Mouse (Mus musculus): ENCODE measurements around the gene Ctnnal1. TPM values are rescaled to one million over a fixed set of nuclear protein-coding genes. Genes with fewer than 3 reads are reported as not detected.
"Not testable (repeated sequence)": the region's sequence is repeated elsewhere in the genome, so short reads cannot be mapped to it uniquely, and the experiment has no call there.

Ctnnal1 gene
- polyA plus RNA-seq, 1 experiment from 2014 or later, result 31.7 TPM

- peaks cover 70% of the 10 kb centered on the region for H3K36me3 ChIP-seq
- H3K27ac ChIP-seq, result no peak overlapping the region
- 90% methylated on average over 6 of the region's 6 CpGs for WGBS
- H3K4me2 ChIP-seq (replicated peaks), result no peak overlapping the region
- H3K4me3 ChIP-seq, result no peak overlapping the region
- no peaks in the 10 kb centered on the region for H3K9me3 ChIP-seq
- no peak for ATAC-seq (ENCODE audit: low FRiP score, low read depth)
- H3K9ac ChIP-seq, result no peak overlapping the region
- H3K27me3 ChIP-seq, result no peaks in the 10 kb centered on the region
- H3K4me1 ChIP-seq, result no peaks in the 10 kb centered on the region
Measured at GRCm38 (mm10) chr4:56892501-56893115, 27.6 kb upstream of the Ctnnal1 start.

- Histone ChIP-seq H3K9me3 (no peaks in the 10 kb centered on the region), H3K36me3 (peaks cover 67% of the 10 kb centered on the region), H3K4me2 (replicated peaks) (no peak overlapping the region), H3K27ac (no peak overlapping the region), H3K4me1 (no peaks in the 10 kb centered on the region), H3K27me3 (no peaks in the 10 kb centered on the region), H3K4me3 (no peak overlapping the region), H3K9ac (no peak overlapping the region)
- ATAC-seq (ENCODE audit: low FRiP score, low read depth), result no peak
- 76% methylated on average over 5 of the region's 5 CpGs for WGBS
Measured at GRCm38 (mm10) chr4:56888483-56888882, 23.5 kb upstream of the Ctnnal1 start.

GRCm38 (mm10) chr4:56886286-56886979, 21.4 kb upstream of the Ctnnal1 start:
- H3K4me1 ChIP-seq, result no peaks in the 10 kb centered on the region
- H3K9ac ChIP-seq, result no peak overlapping the region
- peaks cover 75% of the 10 kb centered on the region for H3K36me3 ChIP-seq
- no peak for ATAC-seq (ENCODE audit: low FRiP score, low read depth)
- H3K27ac ChIP-seq, result no peak overlapping the region
- WGBS, result 87% methylated on average over 6 of the region's 6 CpGs
- H3K4me2 ChIP-seq (replicated peaks), result no peak overlapping the region
- H3K27me3 ChIP-seq, result no peaks in the 10 kb centered on the region
- no peaks in the 10 kb centered on the region for H3K9me3 ChIP-seq
- H3K4me3 ChIP-seq, result no peak overlapping the region

- no peak overlapping the region for H3K9ac ChIP-seq
- H3K27ac ChIP-seq, result no peak overlapping the region
- no peaks in the 10 kb centered on the region for H3K27me3 ChIP-seq
- H3K36me3 ChIP-seq, result peaks cover 58% of the 10 kb centered on the region
- WGBS, result 89% methylated on average over 11 of the region's 11 CpGs
- H3K4me2 ChIP-seq (replicated peaks), result no peak overlapping the region
- no peaks in the 10 kb centered on the region for H3K4me1 ChIP-seq
- H3K9me3 ChIP-seq, result no peaks in the 10 kb centered on the region
- no peak overlapping the region for H3K4me3 ChIP-seq
- ATAC-seq (ENCODE audit: low FRiP score, low read depth), result no peak
Measured at GRCm38 (mm10) chr4:56880036-56880703, 15.2 kb upstream of the Ctnnal1 start.

- H3K36me3 ChIP-seq, result peaks cover 54% of the 10 kb centered on the region
- H3K4me1 ChIP-seq, result no peaks in the 10 kb centered on the region
- WGBS, result 85% methylated on average over 7 of the region's 7 CpGs
- no peaks in the 10 kb centered on the region for H3K27me3 ChIP-seq
- peak; percentile 57; the same call in 1 of the 2 replicates for ATAC-seq (ENCODE audit: low FRiP score, low read depth)
- H3K4me3 ChIP-seq, result no peak overlapping the region
- H3K9ac ChIP-seq, result no peak overlapping the region
- no peak overlapping the region for H3K4me2 ChIP-seq (replicated peaks)
- no peak overlapping the region for H3K27ac ChIP-seq
- H3K9me3 ChIP-seq, result no peaks in the 10 kb centered on the region
Measured at GRCm38 (mm10) chr4:56878971-56879370, 14.0 kb upstream of the Ctnnal1 start.

- H3K36me3 ChIP-seq, result peaks cover 32% of the 10 kb centered on the region
- H3K27ac ChIP-seq; H3K4me1 ChIP-seq; H3K9ac ChIP-seq; H3K27me3 ChIP-seq; H3K4me2 ChIP-seq (replicated peaks); ATAC-seq (ENCODE audit: low FRiP score, low read depth); H3K9me3 ChIP-seq; H3K4me3 ChIP-seq: not testable (repeated sequence)
- 96% methylated on average over 11 of the region's 11 CpGs for WGBS
Measured at GRCm38 (mm10) chr4:56870541-56870940, 5.6 kb upstream of the Ctnnal1 start.

GRCm38 (mm10) chr4:56867761-56868160, 2.8 kb upstream of the Ctnnal1 start:
- H3K9ac ChIP-seq, result no peak overlapping the region
- ATAC-seq (ENCODE audit: low FRiP score, low read depth), result no peak
- no peak overlapping the region for H3K4me3 ChIP-seq
- H3K36me3 ChIP-seq, result peaks cover 16% of the 10 kb centered on the region
- no peaks in the 10 kb centered on the region for H3K9me3 ChIP-seq
- peaks cover 12% of the 10 kb centered on the region for H3K4me1 ChIP-seq
- H3K27me3 ChIP-seq, result no peaks in the 10 kb centered on the region
- WGBS, result 74% methylated on average over 5 of the region's 5 CpGs
- H3K4me2 ChIP-seq (replicated peaks), result no peak overlapping the region
- H3K27ac ChIP-seq, result no peak overlapping the region

- no peak for ATAC-seq (ENCODE audit: low FRiP score, low read depth)
- Histone ChIP-seq H3K27ac (peak overlapping the region; percentile 33; the same call in 1 of the 2 replicates), H3K4me1 (peaks cover 12% of the 10 kb centered on the region), H3K4me3 (no peak overlapping the region), H3K9ac (no peak overlapping the region), H3K36me3 (peaks cover 1% of the 10 kb centered on the region; the same call in 1 of the 2 replicates), H3K9me3 (no peaks in the 10 kb centered on the region), H3K27me3 (no peaks in the 10 kb centered on the region), H3K4me2 (replicated peaks) (no peak overlapping the region)
- WGBS, result 56% methylated on average over 4 of the region's 4 CpGs
Measured at GRCm38 (mm10) chr4:56865971-56866370, 983 bp upstream of the Ctnnal1 start.

- whole genome bisulfite sequencing, result 0% methylated on average over 46 of the region's 49 CpGs
- Histone ChIP-seq H3K4me1 (peaks cover 12% of the 10 kb centered on the region), H3K9ac (peak overlapping the region; percentile 85), H3K27me3 (no peaks in the 10 kb centered on the region), H3K9me3 (no peaks in the 10 kb centered on the region), H3K27ac (peak overlapping the region; percentile 87), H3K4me2 (replicated peaks) (peak overlapping the region; percentile 74), H3K4me3 (peak overlapping the region; percentile 64), H3K36me3 (no peaks in the 10 kb centered on the region)
- peak; percentile 69 for ATAC-seq (ENCODE audit: low FRiP score, low read depth)
Measured at GRCm38 (mm10) chr4:56864417-56865001, 479 bp downstream of the Ctnnal1 start.

- no peaks in the 10 kb centered on the region for H3K36me3 ChIP-seq
- peak overlapping the region; percentile 74 for H3K4me2 ChIP-seq (replicated peaks)
- peaks cover 12% of the 10 kb centered on the region for H3K4me1 ChIP-seq
- H3K9ac ChIP-seq, result peak overlapping the region; percentile 85
- 39% methylated on average over 4 of the region's 4 CpGs for WGBS
- ATAC-seq (ENCODE audit: low FRiP score, low read depth), result no peak
- H3K27me3 ChIP-seq, result no peaks in the 10 kb centered on the region
- H3K27ac ChIP-seq, result peak overlapping the region; percentile 87
- peak overlapping the region; percentile 64 for H3K4me3 ChIP-seq
- H3K9me3 ChIP-seq, result no peaks in the 10 kb centered on the region
Measured at GRCm38 (mm10) chr4:56864016-56864415, 972 bp downstream of the Ctnnal1 start.

GRCm38 (mm10) chr4:56861551-56861950, 3.4 kb downstream of the Ctnnal1 start:
- H3K4me2 ChIP-seq (replicated peaks), result no peak overlapping the region
- H3K4me3 ChIP-seq, result no peak overlapping the region
- H3K9me3 ChIP-seq, result no peaks in the 10 kb centered on the region
- H3K27ac ChIP-seq, result no peak overlapping the region
- no peak for ATAC-seq (ENCODE audit: low FRiP score, low read depth)
- peaks cover 12% of the 10 kb centered on the region for H3K4me1 ChIP-seq
- no peaks in the 10 kb centered on the region for H3K36me3 ChIP-seq
- 95% methylated on average over 4 of the region's 4 CpGs for WGBS
- no peaks in the 10 kb centered on the region for H3K27me3 ChIP-seq
- no peak overlapping the region for H3K9ac ChIP-seq

GRCm38 (mm10) chr4:56858733-56859132, 6.3 kb downstream of the Ctnnal1 start:
- ATAC-seq (ENCODE audit: low FRiP score, low read depth), result no peak
- WGBS, result 75% methylated on average over 9 of the region's 9 CpGs
- no peak overlapping the region for H3K4me2 ChIP-seq (replicated peaks)
- H3K4me1 ChIP-seq, result peaks cover 12% of the 10 kb centered on the region
- no peak overlapping the region; the same call in 1 of the 2 replicates for H3K9ac ChIP-seq
- H3K9me3 ChIP-seq, result no peaks in the 10 kb centered on the region
- no peak overlapping the region for H3K4me3 ChIP-seq
- no peaks in the 10 kb centered on the region for H3K36me3 ChIP-seq
- no peak overlapping the region for H3K27ac ChIP-seq
- H3K27me3 ChIP-seq, result no peaks in the 10 kb centered on the region

All from limb, embryonic 13.5 days (tissue).